8 mouse cellular contexts compared by ENCODE assay signal in the genomic region with DNA sequence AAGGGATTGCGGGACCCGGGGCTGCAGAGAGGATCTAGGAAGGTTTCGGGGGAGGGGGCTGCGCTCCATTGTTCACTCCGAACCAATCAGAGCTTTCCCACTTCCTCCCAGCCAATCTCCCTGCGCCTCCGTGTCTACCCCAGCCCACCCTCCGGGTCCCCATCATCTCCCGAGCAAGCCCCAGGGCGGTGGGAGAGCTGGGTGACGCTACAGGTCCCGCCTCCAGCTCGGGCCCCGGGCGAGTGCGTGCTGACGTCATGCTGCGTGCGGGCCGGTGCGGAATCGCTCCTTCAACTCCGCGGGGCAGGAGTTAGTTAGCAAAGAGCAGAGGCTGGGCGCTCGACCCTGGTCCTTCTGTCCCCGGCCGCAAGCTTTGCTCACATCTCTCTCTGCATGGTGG. TPM values are rescaled to one million over a fixed set of nuclear protein-coding genes. Genes with fewer than 3 reads are reported as not detected.
DNase-seq lines count a peak whose midpoint lies in the region; ATAC-seq lines count a peak whose summit lies in the region.

No protein-coding gene starts in this region.

- peak overlapping the region; percentile 21 for H3K9ac ChIP-seq in forebrain, embryonic 14.5 days (ENCODE audit: low read length)
- H3K9ac ChIP-seq in hindbrain, embryonic 13.5 days: peak overlapping the region; percentile 51; the same call in 1 of the 2 replicates
- H3K9ac ChIP-seq in liver, embryonic 15.5 days: no peak overlapping the region
- peak overlapping the region; percentile 67; the same call in 1 of the 2 replicates for H3K9ac ChIP-seq in neural tube, embryonic 13.5 days

- ATAC-seq in forebrain, embryonic 14.5 days: peak; percentile 97
- ATAC-seq in hindbrain, embryonic 13.5 days (ENCODE audit: low FRiP score): peak; percentile 93
- ATAC-seq in liver, embryonic 15.5 days (ENCODE audit: insufficient read depth): no peak
- peak; percentile 84 for ATAC-seq in neural tube, embryonic 13.5 days (ENCODE audit: low read depth)

- no peaks in the 10 kb centered on the region for H3K9me3 ChIP-seq in forebrain, embryonic 14.5 days (replicated peaks; ENCODE audit: control insufficient read depth, low read length)
- H3K9me3 ChIP-seq in hindbrain, embryonic 13.5 days: no peaks in the 10 kb centered on the region
- H3K9me3 ChIP-seq in liver, embryonic 15.5 days (replicated peaks): peaks cover under 1% of the 10 kb centered on the region; the same call in 1 of the 2 replicates
- H3K9me3 ChIP-seq in neural tube, embryonic 13.5 days: no peaks in the 10 kb centered on the region

- peak; percentile 55 to 78 for DNase-seq in layer of hippocampus, postnatal 14 days (ENCODE audit: low spot score in 2 of 2)
- no peak for DNase-seq in layer of hippocampus, adult 9-11 months
- DNase-seq in adipocyte (ENCODE audit: low spot score): peak; percentile 40
- peak; percentile 95 for DNase-seq in forebrain, embryonic 14.5 days (ENCODE audit: low spot score)
- peak; percentile 40 for DNase-seq in urinary bladder, postnatal 25 days (ENCODE audit: low spot score)

- no peak overlapping the region for H3K27ac ChIP-seq in forebrain, embryonic 14.5 days (ENCODE audit: low read depth, low read length)
- H3K27ac ChIP-seq in hindbrain, embryonic 13.5 days: no peak overlapping the region
- no peak overlapping the region for H3K27ac ChIP-seq in liver, embryonic 15.5 days (replicated peaks)
- peak overlapping the region; percentile 70; the same call in 1 of the 2 replicates for H3K27ac ChIP-seq in neural tube, embryonic 13.5 days (replicated peaks)

- H3K4me2 ChIP-seq in forebrain, embryonic 14.5 days (ENCODE audit: low read length): peak overlapping the region; percentile 67
- peak overlapping the region; percentile 62 for H3K4me2 ChIP-seq in hindbrain, embryonic 13.5 days
- H3K4me2 ChIP-seq in liver, embryonic 15.5 days: peak overlapping the region; percentile 63
- peak overlapping the region; percentile 56 for H3K4me2 ChIP-seq in neural tube, embryonic 13.5 days

- H3K4me3 ChIP-seq in forebrain, embryonic 14.5 days (ENCODE audit: low read depth, low read length): peak overlapping the region; percentile 37
- peak overlapping the region; percentile 39 for H3K4me3 ChIP-seq in hindbrain, embryonic 13.5 days
- H3K4me3 ChIP-seq in liver, embryonic 15.5 days (replicated peaks): peak overlapping the region; percentile 42
- peak overlapping the region; percentile 38 for H3K4me3 ChIP-seq in neural tube, embryonic 13.5 days

- no peaks in the 10 kb centered on the region for H3K36me3 ChIP-seq in forebrain, embryonic 14.5 days (ENCODE audit: control insufficient read depth, insufficient read depth, low read length)
- H3K36me3 ChIP-seq in hindbrain, embryonic 13.5 days: no peaks in the 10 kb centered on the region
- H3K36me3 ChIP-seq in liver, embryonic 15.5 days (replicated peaks): no peaks in the 10 kb centered on the region
- no peaks in the 10 kb centered on the region for H3K36me3 ChIP-seq in neural tube, embryonic 13.5 days

- H3K27me3 ChIP-seq in forebrain, embryonic 14.5 days (replicated peaks; ENCODE audit: control insufficient read depth, insufficient read depth, low read length): peaks cover 80% of the 10 kb centered on the region
- peaks cover 99% of the 10 kb centered on the region for H3K27me3 ChIP-seq in hindbrain, embryonic 13.5 days
- H3K27me3 ChIP-seq in liver, embryonic 15.5 days: peaks cover 96% of the 10 kb centered on the region
- peaks cover 100% of the 10 kb centered on the region for H3K27me3 ChIP-seq in neural tube, embryonic 13.5 days

- under 1% methylated on average over 28 of the region's 28 CpGs for WGBS in forebrain, embryonic 14.5 days
- WGBS in hindbrain, embryonic 13.5 days: under 1% methylated on average over 28 of the region's 28 CpGs
- under 1% methylated on average over 28 of the region's 28 CpGs for WGBS in liver, embryonic 15.5 days (ENCODE audit: insufficient replicate concordance)
- WGBS in neural tube, embryonic 13.5 days: 0% methylated on average over 28 of the region's 28 CpGs

- peaks cover 6% of the 10 kb centered on the region for H3K4me1 ChIP-seq in forebrain, embryonic 14.5 days (ENCODE audit: control insufficient read depth, insufficient read depth, low read length)
- H3K4me1 ChIP-seq in hindbrain, embryonic 13.5 days (replicated peaks): peaks cover 46% of the 10 kb centered on the region
- peaks cover 35% of the 10 kb centered on the region for H3K4me1 ChIP-seq in liver, embryonic 15.5 days (replicated peaks)
- peaks cover 47% of the 10 kb centered on the region for H3K4me1 ChIP-seq in neural tube, embryonic 13.5 days (replicated peaks)

RNA-seq across cellular contexts. Expression of a gene that starts 2.4 kb away (rescaled TPM):
- total RNA-seq in layer of hippocampus, postnatal 14 days (2021): not detected
- 0.11 TPM in 1 of 2 replicates, not detected in the other for polyA plus RNA-seq in forebrain, embryonic 14.5 days (2014; fragmentation: Nextera tagmentation; extraction: Ambion mirVana)
- 11.3 and 12.2 TPM in 2 replicates for polyA plus RNA-seq in hindbrain, embryonic 13.5 days (2015; fragmentation: Nextera tagmentation; extraction: Ambion mirVana)
- 0.16 TPM in 1 of 2 replicates, not detected in the other for polyA plus RNA-seq in liver, embryonic 15.5 days (2015; fragmentation: Nextera tagmentation; extraction: Ambion mirVana)
- 55.2 and 62.4 TPM in 2 replicates for polyA plus RNA-seq in neural tube, embryonic 13.5 days (2015; fragmentation: Nextera tagmentation; extraction: Ambion mirVana)

RNA-seq across cellular contexts. Expression of a gene that starts 28.8 kb away (rescaled TPM):
- 10 to 100 TPM; 52.1 to 54.6 TPM for total RNA-seq in layer of hippocampus, postnatal 14 days (2021)
- polyA plus RNA-seq in forebrain, embryonic 14.5 days (2014; fragmentation: Nextera tagmentation; extraction: Ambion mirVana): 98.5 and 111 TPM in 2 replicates
- polyA plus RNA-seq in hindbrain, embryonic 13.5 days (2015; fragmentation: Nextera tagmentation; extraction: Ambion mirVana): 95.5 and 104 TPM in 2 replicates
- polyA plus RNA-seq in liver, embryonic 15.5 days (2015; fragmentation: Nextera tagmentation; extraction: Ambion mirVana): 201 and 204 TPM in 2 replicates
- 106 and 116 TPM in 2 replicates for polyA plus RNA-seq in neural tube, embryonic 13.5 days (2015; fragmentation: Nextera tagmentation; extraction: Ambion mirVana)

Comparison
In these comparisons a context has a peak if more than half of its experiments do, and no peak if none do; other contexts are left out.
1. RNA of a gene that starts 2.4 kb away (polyA plus RNA-seq): 55.2 to 62.4 TPM in neural tube, embryonic 13.5 days and 11.3 to 12.2 TPM in hindbrain, embryonic 13.5 days; 0.16 TPM in liver, embryonic 15.5 days and 0.11 TPM in forebrain, embryonic 14.5 days; every median in the first group is over 10 times any median in the second.
2. Peak in every context shown above with its lines, with median percentiles within 50 percentile points of each other: H3K4me2 ChIP-seq and H3K4me3 ChIP-seq.